Mouse (Mus musculus): ENCODE data around the gene 4930596D02Rik. TPM values are rescaled to one million over a fixed set of nuclear protein-coding genes. Genes with fewer than 3 reads are reported as not detected.

4930596D02Rik gene
- total RNA-seq (2021): not detected
- long read RNA-seq, experiment 1: 0 reads
- long read RNA-seq, experiment 2: 0 reads

DNA sequence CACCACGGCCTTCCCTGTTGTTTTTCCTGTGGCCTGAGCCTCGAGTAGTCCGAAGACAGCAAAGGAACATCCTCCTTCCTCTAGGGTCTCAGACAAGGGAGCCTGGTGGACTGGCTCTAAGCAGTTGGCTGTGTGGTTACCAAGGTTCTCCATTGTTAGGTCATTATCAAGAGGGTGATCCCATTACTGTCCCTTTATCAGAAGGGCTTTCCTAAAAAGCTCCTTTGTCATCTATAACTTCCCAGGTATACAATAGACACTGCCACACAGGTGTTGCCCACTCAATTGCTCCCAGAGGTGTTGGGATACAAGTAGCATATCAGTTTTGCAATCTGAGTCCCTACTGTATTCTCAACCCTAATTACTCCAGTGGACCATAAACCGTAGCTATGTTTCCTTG, at the start of gene 4930596D02Rik:
TSS of gene 4930596D02Rik (minus strand) at position 101 of the 400 bp plus-strand sequence.
- DNase-seq: no peak
- intact Hi-C loops (cut with DNase I): no loop called here

DNA sequence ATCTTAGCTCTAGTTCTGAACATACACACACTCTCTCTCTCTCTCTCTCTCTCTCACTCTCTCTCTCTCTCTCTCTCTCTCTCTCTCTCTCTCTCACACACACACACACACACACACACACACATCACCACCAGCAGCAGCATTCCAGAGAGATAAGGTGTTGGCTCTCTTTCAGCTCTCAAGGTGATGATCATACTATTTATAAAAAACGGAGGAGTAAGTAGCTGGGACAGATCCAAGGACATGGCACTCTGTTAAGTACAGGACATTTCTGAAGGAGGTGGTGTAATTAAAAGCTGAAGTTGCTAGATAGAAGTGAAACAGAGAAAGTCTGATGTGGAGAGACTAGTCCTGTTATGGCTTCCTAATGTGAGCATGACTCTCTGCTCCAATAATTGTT, 41.5 kb upstream of the 4930596D02Rik start:
- DNase-seq: no peak
- intact Hi-C loops (cut with DNase I): no loop called here

DNA sequence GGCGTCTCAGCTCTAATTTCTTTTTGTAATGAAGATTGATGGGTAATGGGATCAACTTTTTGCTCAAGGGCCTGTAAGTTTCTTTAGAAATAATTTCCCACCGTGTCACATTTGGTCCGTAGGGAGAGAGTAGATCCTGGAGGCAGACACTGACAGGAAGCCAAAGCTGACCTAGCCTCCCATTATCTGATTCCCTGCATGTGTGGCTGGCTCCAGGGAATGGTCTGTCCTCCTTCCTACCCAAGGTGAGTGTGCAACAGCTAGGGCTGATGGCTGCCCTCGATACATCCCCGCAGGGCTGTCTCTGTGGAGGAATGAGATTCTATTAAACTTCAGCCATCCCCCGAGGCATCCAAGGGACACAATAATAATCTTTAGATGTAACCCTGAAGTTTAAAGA, 33.5 kb upstream of the 4930596D02Rik start:
- intact Hi-C loops (cut with DNase I): no loop called here
- DNase-seq: no peak

- intact Hi-C loops (cut with DNase I): no loop called here
- DNase-seq: no peak
These were observed 30.4 kb upstream of the 4930596D02Rik start for GRCm38 (mm10) chr14:35842111-35842721.

DNA sequence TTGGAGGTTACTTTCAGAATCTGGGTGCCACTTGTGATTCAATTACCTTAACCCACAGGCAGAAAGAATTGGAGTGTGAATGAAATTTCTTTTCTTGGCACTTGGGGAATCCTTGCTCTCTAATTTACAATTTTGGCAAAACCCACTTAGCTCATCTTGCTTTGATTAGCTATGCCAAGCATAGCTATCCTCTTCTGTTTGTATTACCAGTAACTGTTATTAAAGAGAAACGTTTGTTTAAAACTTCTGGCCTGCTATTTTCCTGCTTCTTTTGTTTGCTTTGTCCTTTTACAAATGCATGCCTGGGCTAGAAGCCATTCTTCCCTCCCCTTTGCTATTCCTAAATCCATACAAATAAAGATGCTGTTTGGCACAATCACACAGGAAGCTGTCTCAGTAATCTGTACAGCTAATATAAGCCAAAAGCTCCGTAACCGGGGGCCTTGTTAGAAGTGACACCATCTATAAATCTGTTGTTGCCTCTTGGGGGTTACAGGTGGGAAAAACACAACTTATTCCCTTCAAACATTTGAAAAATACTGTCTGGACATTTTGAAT, 19.0 kb downstream of the 4930596D02Rik start:
- DNase-seq: no peak
- intact Hi-C loops (cut with DNase I): no loop called here

DNA sequence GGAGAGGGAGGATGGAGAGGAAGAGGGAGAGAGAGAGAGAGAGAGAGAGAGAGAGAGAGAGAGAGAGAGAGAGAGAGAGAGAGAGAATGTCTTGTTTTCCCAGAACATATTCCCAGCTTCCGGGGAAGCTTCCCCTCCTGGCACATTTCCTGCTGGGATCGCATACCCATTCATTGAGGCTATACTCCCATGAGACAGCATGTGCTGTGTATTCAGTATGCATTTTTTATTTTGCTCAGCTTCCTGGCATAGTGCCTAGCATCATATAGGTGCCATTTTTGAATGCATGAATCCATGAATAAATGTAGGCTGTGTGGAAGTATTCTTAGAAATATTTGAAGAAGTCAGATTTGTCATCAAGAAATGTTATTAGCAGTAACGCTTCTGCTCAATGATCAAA, 31.7 kb downstream of the 4930596D02Rik start:
- DNase-seq: no peak
- intact Hi-C loops (cut with DNase I): no loop called here

- intact Hi-C loops (cut with DNase I): no loop called here
These were observed 38.5 kb downstream of the 4930596D02Rik start for GRCm38 (mm10) chr14:35773306-35773705.

More at GRCm38 (mm10) chr14:35773306-35773705, 38.5 kb downstream of the 4930596D02Rik start:
- DNase-seq: no peak
